Mouse (Mus musculus): Measurements from ENCODE around the gene Pacrg. TPM values are rescaled to one million over a fixed set of nuclear protein-coding genes. Genes with fewer than 3 reads are reported as not detected.

Pacrg gene
- total RNA-seq, 2 experiments from 2014 or later = not detected

GRCm38 (mm10) chr17:10757455-10757854, 82.7 kb downstream of the Pacrg start:
- ATAC-seq (replicated peaks; ENCODE audit: low FRiP score, poor library complexity, severe bottlenecking) = no peak

- no peak for ATAC-seq (replicated peaks; ENCODE audit: low FRiP score, poor library complexity, severe bottlenecking)
These were observed 95.2 kb downstream of the Pacrg start for GRCm38 (mm10) chr17:10744709-10745461.

GRCm38 (mm10) chr17:10740083-10740482, 100.0 kb downstream of the Pacrg start:
- ATAC-seq (replicated peaks; ENCODE audit: low FRiP score, poor library complexity, severe bottlenecking) = no peak

GRCm38 (mm10) chr17:10737966-10738365, 102.1 kb downstream of the Pacrg start:
- ATAC-seq (replicated peaks; ENCODE audit: low FRiP score, poor library complexity, severe bottlenecking) = no peak

- ATAC-seq (replicated peaks; ENCODE audit: low FRiP score, poor library complexity, severe bottlenecking) = no peak
These were observed 105.4 kb downstream of the Pacrg start for GRCm38 (mm10) chr17:10734733-10735132.

GRCm38 (mm10) chr17:10732303-10733048, 107.6 kb downstream of the Pacrg start:
- ATAC-seq (replicated peaks; ENCODE audit: low FRiP score, poor library complexity, severe bottlenecking) = no peak

GRCm38 (mm10) chr17:10724853-10725252, 115.3 kb downstream of the Pacrg start:
- no peak for ATAC-seq (replicated peaks; ENCODE audit: low FRiP score, poor library complexity, severe bottlenecking)

GRCm38 (mm10) chr17:10721562-10721961, 118.5 kb downstream of the Pacrg start:
- ATAC-seq (replicated peaks; ENCODE audit: low FRiP score, poor library complexity, severe bottlenecking) = no peak

GRCm38 (mm10) chr17:10717148-10717547, 123.0 kb downstream of the Pacrg start:
- ATAC-seq (replicated peaks; ENCODE audit: low FRiP score, poor library complexity, severe bottlenecking) = no peak

GRCm38 (mm10) chr17:10702781-10703180, 137.3 kb downstream of the Pacrg start:
- ATAC-seq (replicated peaks; ENCODE audit: low FRiP score, poor library complexity, severe bottlenecking) = no peak

GRCm38 (mm10) chr17:10698041-10698440, 142.1 kb downstream of the Pacrg start:
- ATAC-seq (replicated peaks; ENCODE audit: low FRiP score, poor library complexity, severe bottlenecking) = no peak

- no peak for ATAC-seq (replicated peaks; ENCODE audit: low FRiP score, poor library complexity, severe bottlenecking)
These were observed 144.7 kb downstream of the Pacrg start for GRCm38 (mm10) chr17:10695421-10695820.

- no peak for ATAC-seq (replicated peaks; ENCODE audit: low FRiP score, poor library complexity, severe bottlenecking)
These were observed 163.0 kb downstream of the Pacrg start for GRCm38 (mm10) chr17:10677098-10677497.

GRCm38 (mm10) chr17:10675536-10675935, 164.6 kb downstream of the Pacrg start:
- ATAC-seq (replicated peaks; ENCODE audit: low FRiP score, poor library complexity, severe bottlenecking) = no peak

GRCm38 (mm10) chr17:10675048-10675447, 165.1 kb downstream of the Pacrg start:
- ATAC-seq (replicated peaks; ENCODE audit: low FRiP score, poor library complexity, severe bottlenecking) = no peak

- ATAC-seq (replicated peaks; ENCODE audit: low FRiP score, poor library complexity, severe bottlenecking) = no peak
These were observed 178.8 kb downstream of the Pacrg start for GRCm38 (mm10) chr17:10661294-10661693.

- no peak for ATAC-seq (replicated peaks; ENCODE audit: low FRiP score, poor library complexity, severe bottlenecking)
These were observed 196.5 kb downstream of the Pacrg start for GRCm38 (mm10) chr17:10643604-10644003.

- no peak for ATAC-seq (replicated peaks; ENCODE audit: low FRiP score, poor library complexity, severe bottlenecking)
These were observed 200.3 kb downstream of the Pacrg start for GRCm38 (mm10) chr17:10639816-10640215.

- ATAC-seq (replicated peaks; ENCODE audit: low FRiP score, poor library complexity, severe bottlenecking) = no peak
These were observed 204.1 kb downstream of the Pacrg start for GRCm38 (mm10) chr17:10635955-10636470.

- no peak for ATAC-seq (replicated peaks; ENCODE audit: low FRiP score, poor library complexity, severe bottlenecking)
These were observed 204.6 kb downstream of the Pacrg start for GRCm38 (mm10) chr17:10635470-10635869.

GRCm38 (mm10) chr17:10635046-10635445, 205.1 kb downstream of the Pacrg start:
- ATAC-seq (replicated peaks; ENCODE audit: low FRiP score, poor library complexity, severe bottlenecking) = no peak

Data from erythroid progenitor cell, adult 5-6 weeks (primary cell).